Mouse (Mus musculus): ENCODE data around the gene Gdpgp1.

- no peak for TF ChIP-seq CTCF (IDR thresholded peaks at IDR 0.05; ENCODE audit: low read depth)
- TF ChIP-seq EP300 (IDR thresholded peaks at IDR 0.05; ENCODE audit: low read depth), result no peak
Measured at GRCm38 (mm10) chr7:80287736-80288135, 55.1 kb downstream of the Gdpgp1 start.

All from liver, postnatal 0 days (tissue).